Mouse (Mus musculus) kidney, postnatal 25 days (tissue): ENCODE measurements around the gene Rybp.

Source experiments
- DNase-seq, 2 experiments: peaks; one replicate each; pipeline ENCODE4 v3.0.0; 2021; ENCODE audit warnings: mixed read lengths in 2 of 2

The Rybp gene

GRCm38 (mm10) chr6:100287334-100288015 lies at the start of gene Rybp:
Rybp (minus strand) TSS chr6:100287485.
- DNase-seq: peak; percentile 94 to 97

- peak; percentile 8 to 39 for DNase-seq
These were observed 49.4 kb upstream of the Rybp start for GRCm38 (mm10) chr6:100336591-100337148.

GRCm38 (mm10) chr6:100335506-100336144 lies 48.3 kb upstream of the Rybp start:
- no peak for DNase-seq

- no peak for DNase-seq
These were observed 46.5 kb upstream of the Rybp start for GRCm38 (mm10) chr6:100333745-100334144.

GRCm38 (mm10) chr6:100332479-100332878 lies 45.2 kb upstream of the Rybp start:
- DNase-seq: peak in 1 of 2 experiments; percentile 44

- DNase-seq: peak in 1 of 2 experiments; percentile 54
These were observed 44.3 kb upstream of the Rybp start for GRCm38 (mm10) chr6:100331582-100331981.

GRCm38 (mm10) chr6:100331055-100331454 lies 43.8 kb upstream of the Rybp start:
- no peak for DNase-seq

GRCm38 (mm10) chr6:100329542-100329941 lies 42.3 kb upstream of the Rybp start:
- no peak for DNase-seq

GRCm38 (mm10) chr6:100327050-100327449 lies 39.8 kb upstream of the Rybp start:
- peak; percentile 61 to 79 for DNase-seq

- DNase-seq: peak; percentile 25 to 44
These were observed 36.6 kb upstream of the Rybp start for GRCm38 (mm10) chr6:100323756-100324430.

GRCm38 (mm10) chr6:100322561-100322960 lies 35.3 kb upstream of the Rybp start:
- no peak for DNase-seq

- no peak for DNase-seq
These were observed 34.9 kb upstream of the Rybp start for GRCm38 (mm10) chr6:100322145-100322544.

GRCm38 (mm10) chr6:100314201-100314600 lies 26.9 kb upstream of the Rybp start:
- no peak for DNase-seq

GRCm38 (mm10) chr6:100311167-100311566 lies 23.9 kb upstream of the Rybp start:
- DNase-seq: no peak

- DNase-seq: no peak
These were observed 17.5 kb upstream of the Rybp start for GRCm38 (mm10) chr6:100304831-100305230.

- DNase-seq: no peak
These were observed 14.3 kb upstream of the Rybp start for GRCm38 (mm10) chr6:100301410-100302108.

- DNase-seq: no peak
These were observed 13.5 kb upstream of the Rybp start for GRCm38 (mm10) chr6:100300831-100301230.

- DNase-seq: peak; percentile 48 to 55
These were observed 11.7 kb upstream of the Rybp start for GRCm38 (mm10) chr6:100298945-100299344.

GRCm38 (mm10) chr6:100297536-100297935 lies 10.3 kb upstream of the Rybp start:
- DNase-seq: peak in 1 of 2 experiments; percentile 7

- DNase-seq: peak in 1 of 2 experiments; percentile 11
These were observed 5.1 kb upstream of the Rybp start for GRCm38 (mm10) chr6:100292411-100292810.

GRCm38 (mm10) chr6:100289058-100289457 lies 1.8 kb upstream of the Rybp start:
- no peak for DNase-seq

- DNase-seq: peak; percentile 28 to 43
These were observed 1.4 kb upstream of the Rybp start for GRCm38 (mm10) chr6:100288730-100289035.
